Mouse (Mus musculus) Patski (cell line): ENCODE data around the gene Gm21778. TPM values are rescaled to one million over a fixed set of nuclear protein-coding genes. Genes with fewer than 3 reads are reported as not detected.
"Not testable (repeated sequence)": the region's sequence is repeated elsewhere in the genome, so short reads cannot be mapped to it uniquely, and the experiment has no call there.

Experiments
- ATAC-seq: fragments of 100-300 bp; one replicate; pipeline ENCODE4 v1.8.0; 2021
- CTCF ChIA-PET: fragments of 350-600 bp; sonication (Branson Sonifier 250); formaldehyde crosslinking; loops from one replicate; lab custom pipeline; 2022; ENCODE audit warnings: inconsistent platforms; lab: Charles Lee
- POLR2A ChIA-PET: fragments of 350-600 bp; sonication (Branson Sonifier 250); formaldehyde crosslinking; loops from one replicate; lab custom pipeline; 2022; ENCODE audit warnings: antibody characterized with exemption, inconsistent platforms; lab: Charles Lee
- DNase-seq: peaks from one replicate; pipeline ENCODE4 v3.0.0-alpha.2; 2011; ENCODE audit warnings: low read depth, low spot score
- H3K27me3 ChIP-seq: fragments of 371-371 bp; one replicate; pipeline ENCODE4 v1.5.1; 2021
- in situ Hi-C: fragments of 300-500 bp; cut with MboI; formaldehyde crosslinking; loops from 3 replicates; pipeline ENCODE4 v1.11.1; 2018; ENCODE audit warnings: low pct_unique_long_range_greater_than_20kb, mixed read lengths
- polyA plus RNA-seq: library from polyadenylated mRNA; unstranded; gene quantifications from one replicate; pipeline ENCODE4 v1.2.3, GENCODE M21; 2021

Gm21778 gene
- polyA plus RNA-seq = not detected

GRCm38 (mm10) chrY:5942160-5942559 lies at the start of gene Gm21778:
Gene Gm21778, plus strand, starts transcription at chrY:5942460.
- H3K27me3 ChIP-seq, in situ Hi-C loops, POLR2A ChIA-PET, CTCF ChIA-PET, ATAC-seq, DNase-seq: not testable (repeated sequence)

Other genes starting within 250 kb of the Gm21778 start
- not detected for gene Gm20914, start 216.5 kb upstream of the Gm21778 start, polyA plus RNA-seq
- gene Gm28171, start 149.1 kb upstream of the Gm21778 start, polyA plus RNA-seq = not detected